Mouse (Mus musculus) embryonic facial prominence, embryonic 14.5 days (tissue): ENCODE data around the gene Mrps6. TPM values are rescaled to one million over a fixed set of nuclear protein-coding genes. Genes with fewer than 3 reads are reported as not detected.

Experiments
- ATAC-seq: fragments of 200-750 bp; cut with Nextera tagmentation; 2 replicates; pipeline ENCODE4 v1.8.0; 2017; ENCODE audit warnings: low read depth, moderate number of reproducible peaks, moderate TSS enrichment
- DNase-seq: peaks from one replicate; pipeline ENCODE4 v3.0.0-alpha.2; 2015; ENCODE audit warnings: low spot score
- H3K27ac ChIP-seq: fragments of 300-500 bp; sonication (generic); replicated peaks from 2 replicates; pipeline ENCODE4 v1.5.1; 2014; ENCODE audit warnings: low read depth, mild to moderate bottlenecking, low read length, moderate library complexity
- H3K27me3 ChIP-seq: fragments of 300-500 bp; sonication (generic); replicated peaks from 2 replicates; pipeline ENCODE4 v1.6.1; 2014; ENCODE audit warnings: low read length; ENCODE audit not compliant: control insufficient read depth, insufficient read depth
- H3K36me3 ChIP-seq: fragments of 300-500 bp; sonication (generic); 2 replicates; pipeline ENCODE4 v1.6.1; 2014; ENCODE audit warnings: low read length, mixed read lengths; ENCODE audit not compliant: control insufficient read depth, insufficient read depth
- H3K4me1 ChIP-seq: fragments of 300-500 bp; sonication (generic); 2 replicates; pipeline ENCODE4 v1.6.1; 2014; ENCODE audit warnings: antibody characterized with exemption, low read length; ENCODE audit not compliant: control insufficient read depth, insufficient read depth
- H3K4me2 ChIP-seq: fragments of 300-500 bp; sonication (generic); 2 replicates; pipeline ENCODE4 v1.6.1; 2014; ENCODE audit warnings: low read depth, mild to moderate bottlenecking, low read length, moderate library complexity, mixed read lengths
- H3K4me3 ChIP-seq: fragments of 300-500 bp; sonication (generic); 2 replicates; pipeline ENCODE4 v1.5.1; 2014; ENCODE audit warnings: low read depth, mild to moderate bottlenecking, low read length
- H3K9ac ChIP-seq: fragments of 300-500 bp; sonication (generic); 2 replicates; pipeline ENCODE4 v1.6.1; 2014; ENCODE audit warnings: low read depth, mild to moderate bottlenecking, low read length, moderate library complexity, mixed read lengths
- H3K9me3 ChIP-seq: fragments of 300-500 bp; sonication (generic); 2 replicates; pipeline ENCODE4 v1.6.1; 2016; ENCODE audit warnings: low read length; ENCODE audit not compliant: control insufficient read depth
- WGBS: fragments of 180-500 bp; shearing (Covaris S2); extraction: QIAGEN DNeasy Blood & Tissue Kit; methylation state at CpG from one replicate; pipeline ENCODE4 v1.1.7; 2014; 5-methylcytosine and 5-hydroxymethylcytosine counted together
- polyA plus RNA-seq: library from polyadenylated mRNA; unstranded; fragments of >200 nt; fragmentation: Nextera tagmentation; extraction: Ambion mirVana; gene quantifications from 2 replicates; pipeline ENCODE4 v1.2.1, GENCODE M21; 2014

Mrps6 gene
- polyA plus RNA-seq, 1 experiment from 2014 or later: 113 TPM

GRCm38 (mm10) chr16:92140328-92140727, 82.3 kb downstream of the Mrps6 start:
- H3K4me1 ChIP-seq: peaks cover 13% of the 10 kb centered on the region

GRCm38 (mm10) chr16:92141021-92141420, 83.0 kb downstream of the Mrps6 start:
- Histone ChIP-seq H3K4me3 (no peak overlapping the region), H3K36me3 (no peaks in the 10 kb centered on the region), H3K9me3 (0 out of 2 replicates have a peak, but pooled peaks cover 2% of the 10 kb centered on the region), H3K4me2 (no peak overlapping the region), H3K4me1 (peaks cover 13% of the 10 kb centered on the region), H3K9ac (no peak overlapping the region), H3K27ac (no peak overlapping the region), H3K27me3 (no peaks in the 10 kb centered on the region)
- 89% methylated on average over 12 of the region's 12 CpGs for WGBS
- DNase-seq (no peak), ATAC-seq (no peak)

More at GRCm38 (mm10) chr16:92140328-92140727, 82.3 kb downstream of the Mrps6 start:
- Histone ChIP-seq H3K27me3 (no peaks in the 10 kb centered on the region), H3K27ac (peak overlapping the region; percentile 24; the same call in 1 of the 2 replicates), H3K9ac (no peak overlapping the region), H3K9me3 (0 out of 2 replicates have a peak, but pooled peaks cover 2% of the 10 kb centered on the region), H3K4me3 (no peak overlapping the region), H3K36me3 (no peaks in the 10 kb centered on the region), H3K4me2 (no peak overlapping the region)
- DNase-seq (no peak), ATAC-seq (no peak)
- 67% methylated on average over 9 of the region's 9 CpGs for WGBS

- no peak for DNase-seq
- no peaks in the 10 kb centered on the region for H3K27me3 ChIP-seq
- WGBS: 62% methylated on average over 9 of the region's 9 CpGs
- no peak overlapping the region for H3K27ac ChIP-seq
- H3K4me1 ChIP-seq: peaks cover 22% of the 10 kb centered on the region
- no peaks in the 10 kb centered on the region for H3K36me3 ChIP-seq
- ATAC-seq: no peak
- no peak overlapping the region for H3K4me3 ChIP-seq
- H3K9ac ChIP-seq: no peak overlapping the region
- no peaks in the 10 kb centered on the region for H3K9me3 ChIP-seq
- H3K4me2 ChIP-seq: no peak overlapping the region
Observed at GRCm38 (mm10) chr16:92142426-92143012, 84.4 kb downstream of the Mrps6 start.

- 76% methylated on average over 12 of the region's 12 CpGs for WGBS
- H3K9ac ChIP-seq: no peak overlapping the region
- ATAC-seq (no peak), DNase-seq (peak; percentile 25)
- no peak overlapping the region for H3K4me3 ChIP-seq
- no peaks in the 10 kb centered on the region for H3K9me3 ChIP-seq
- no peak overlapping the region for H3K4me2 ChIP-seq
- H3K36me3 ChIP-seq: no peaks in the 10 kb centered on the region
- H3K27me3 ChIP-seq: no peaks in the 10 kb centered on the region
- peaks cover 14% of the 10 kb centered on the region for H3K4me1 ChIP-seq
- no peak overlapping the region for H3K27ac ChIP-seq
Observed at GRCm38 (mm10) chr16:92147631-92148366, 89.7 kb downstream of the Mrps6 start.

- Histone ChIP-seq H3K4me3 (no peak overlapping the region), H3K9me3 (no peaks in the 10 kb centered on the region), H3K9ac (no peak overlapping the region), H3K4me1 (peaks cover 14% of the 10 kb centered on the region), H3K4me2 (no peak overlapping the region), H3K27me3 (no peaks in the 10 kb centered on the region), H3K27ac (no peak overlapping the region), H3K36me3 (no peaks in the 10 kb centered on the region)
- DNase-seq (no peak), ATAC-seq (no peak)
- WGBS: 75% methylated on average over 2 of the region's 2 CpGs
Observed at GRCm38 (mm10) chr16:92148367-92148728, 90.3 kb downstream of the Mrps6 start.

- H3K27me3 ChIP-seq: no peaks in the 10 kb centered on the region
- H3K4me2 ChIP-seq: no peak overlapping the region
- H3K27ac ChIP-seq: no peak overlapping the region
- no peak overlapping the region for H3K4me3 ChIP-seq
- no peaks in the 10 kb centered on the region for H3K9me3 ChIP-seq
- WGBS: 67% methylated on average over 4 of the region's 4 CpGs
- H3K36me3 ChIP-seq: no peaks in the 10 kb centered on the region
- H3K4me1 ChIP-seq: peaks cover 14% of the 10 kb centered on the region
- DNase-seq (no peak), ATAC-seq (no peak)
- no peak overlapping the region for H3K9ac ChIP-seq
Observed at GRCm38 (mm10) chr16:92150975-92151374, 92.9 kb downstream of the Mrps6 start.

- Histone ChIP-seq H3K27ac (peak overlapping the region; percentile 68), H3K4me3 (peak overlapping the region; percentile 49), H3K4me1 (peaks cover 14% of the 10 kb centered on the region; the same call in 1 of the 2 replicates), H3K4me2 (peak overlapping the region; percentile 94), H3K36me3 (no peaks in the 10 kb centered on the region), H3K9ac (peak overlapping the region; percentile 66), H3K9me3 (no peaks in the 10 kb centered on the region), H3K27me3 (no peaks in the 10 kb centered on the region)
- DNase-seq (peak; percentile 76), ATAC-seq (peak; percentile 62)
- 4% methylated on average over 14 of the region's 14 CpGs for WGBS
Observed at GRCm38 (mm10) chr16:92158021-92158455, 100.0 kb downstream of the Mrps6 start.

- DNase-seq: peak; percentile 91
- H3K4me3 ChIP-seq: peak overlapping the region; percentile 49
- peak overlapping the region; percentile 94 for H3K4me2 ChIP-seq
- peak overlapping the region; percentile 66 for H3K9ac ChIP-seq
- H3K27ac ChIP-seq: peak overlapping the region; percentile 68
- no peaks in the 10 kb centered on the region for H3K9me3 ChIP-seq
- H3K4me1 ChIP-seq: peaks cover 14% of the 10 kb centered on the region; the same call in 1 of the 2 replicates
- 3% methylated on average over 30 of the region's 30 CpGs for WGBS
- no peaks in the 10 kb centered on the region for H3K27me3 ChIP-seq
- no peaks in the 10 kb centered on the region for H3K36me3 ChIP-seq
- peak; percentile 97 for ATAC-seq
Observed at GRCm38 (mm10) chr16:92158461-92159091, 100.5 kb downstream of the Mrps6 start.
